Comparison of ENCODE assay signal across 8 mouse cellular contexts in the genomic region with DNA sequence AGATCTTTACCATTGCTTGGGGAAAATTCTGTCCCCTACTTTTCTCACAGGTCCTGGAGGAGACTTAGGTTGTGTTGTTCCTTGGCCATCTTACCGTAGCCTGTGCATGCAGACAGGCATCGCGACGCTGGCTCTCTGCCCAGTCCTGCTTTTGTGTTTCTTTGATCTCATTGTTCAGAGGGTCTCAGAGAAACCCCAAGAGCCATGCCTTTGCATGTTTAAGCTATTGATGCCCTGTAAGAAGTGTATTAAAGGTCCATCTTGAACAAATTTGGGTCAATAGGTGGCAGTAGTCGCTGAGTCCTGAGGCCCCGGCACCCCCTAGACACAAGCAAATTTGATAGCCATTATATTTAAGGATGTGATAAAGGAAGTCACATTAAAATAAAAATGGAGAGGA. TPM values are rescaled to one million over a fixed set of nuclear protein-coding genes. Genes with fewer than 3 reads are reported as not detected.
DNase-seq lines count a peak whose midpoint lies in the region; ATAC-seq lines count a peak whose summit lies in the region.
"Had no signal": no experiment of that assay in that cellular context is flagged by ENCODE, and none has a peak within 500 bp of the region (broad histone marks: within the 10 kb centered on the region; RNA-seq: fewer than 3 reads in every experiment).

No protein-coding gene starts in this region.

- ATAC-seq in hindbrain, embryonic 16.5 days = peak; percentile 19

- no peaks in the 10 kb centered on the region for H3K27me3 ChIP-seq in hindbrain, embryonic 16.5 days (replicated peaks; ENCODE audit: control insufficient read depth, insufficient read depth, low read length)

- H3K27ac ChIP-seq in hindbrain, embryonic 16.5 days (ENCODE audit: low read depth, low read length) = peak overlapping the region; percentile 88

- no peaks in the 10 kb centered on the region for H3K9me3 ChIP-seq in hindbrain, embryonic 16.5 days (ENCODE audit: control insufficient read depth, low read length)

- peaks cover 7% of the 10 kb centered on the region; the same call in 1 of the 2 replicates for H3K36me3 ChIP-seq in hindbrain, embryonic 16.5 days (ENCODE audit: control insufficient read depth, insufficient read depth, low read length)

- H3K4me3 ChIP-seq in hindbrain, embryonic 16.5 days (ENCODE audit: low read length) = no peak overlapping the region

- 2% methylated on average over 6 of the region's 6 CpGs for WGBS in hindbrain, embryonic 16.5 days

- H3K9ac ChIP-seq in hindbrain, embryonic 16.5 days (ENCODE audit: low read depth, low read length) = no peak overlapping the region

- peak; percentile 42 for DNase-seq in right cerebral cortex, postnatal 4 days
- DNase-seq in right cerebral cortex, adult 18-20 months = no peak
- peak; percentile 43 for DNase-seq in embryo, embryonic 10.5 days (ENCODE audit: low spot score)
- no peak for DNase-seq in frontal cortex, postnatal 25 days (ENCODE audit: low spot score in 2 of 2)
- DNase-seq in right cerebral cortex, postnatal 36 days (ENCODE audit: low spot score in 2 of 2) = no peak
- DNase-seq in heart, adult 11 months = no peak

- peak overlapping the region; percentile 14; the same call in 1 of the 2 replicates for H3K4me2 ChIP-seq in hindbrain, embryonic 16.5 days (ENCODE audit: low read length)

- peaks cover 23% of the 10 kb centered on the region for H3K4me1 ChIP-seq in hindbrain, embryonic 16.5 days (ENCODE audit: control insufficient read depth, insufficient read depth, low read depth, low read length)

RNA-seq across cellular contexts. Expression of gene Ngdn, which starts 12.4 kb away (rescaled TPM):
- 48.2 and 50.6 TPM in 2 replicates for polyA plus RNA-seq in hindbrain, embryonic 16.5 days (2015; fragmentation: Nextera tagmentation; extraction: Ambion mirVana)

RNA-seq across cellular contexts. Expression of gene Myh7, which starts 33.2 kb away (rescaled TPM):
- 8.5 and 10.6 TPM in 2 replicates for polyA plus RNA-seq in hindbrain, embryonic 16.5 days (2015; fragmentation: Nextera tagmentation; extraction: Ambion mirVana)

RNA-seq across cellular contexts. Expression of gene Gm17428, which starts 50.9 kb away (rescaled TPM):
- polyA plus RNA-seq in hindbrain, embryonic 16.5 days (2015; fragmentation: Nextera tagmentation; extraction: Ambion mirVana) = not detected in 2 replicates
- polyA plus RNA-seq: liver, embryonic 16.5 days had no signal

Comparison
In these comparisons a context has a peak if more than half of its experiments do, and no peak if none do; other contexts are left out.
1. DNase-seq: peak in right cerebral cortex, postnatal 4 days (single experiment) and embryo, embryonic 10.5 days (single experiment); none in right cerebral cortex, adult 18-20 months (single experiment), frontal cortex, postnatal 25 days (0 of 2), right cerebral cortex, postnatal 36 days (0 of 2) and heart, adult 11 months (single experiment).